Mouse (Mus musculus) bone marrow macrophage, adult 2 months (primary cell): ENCODE measurements around the gene Zfyve26.

ENCODE experiments used
- CTCF ChIP-seq: IDR thresholded peaks from 2 replicates; pipeline ENCODE4 v1.5.1; 2012; ENCODE audit warnings: low read depth, mild to moderate bottlenecking, low read length, moderate library complexity
- POLR2A ChIP-seq: IDR thresholded peaks from 2 replicates; pipeline ENCODE4 v1.6.1; 2012; ENCODE audit warnings: mild to moderate bottlenecking, low read depth, low read length, borderline replicate concordance

GRCm38 (mm10) chr12:79254975-79255374 lies 41.1 kb downstream of the Zfyve26 start:
- no peak for TF ChIP-seq CTCF
- TF ChIP-seq POLR2A = no peak
